Mouse (Mus musculus): Measurements from ENCODE around the gene Tmem45a. TPM values are rescaled to one million over a fixed set of nuclear protein-coding genes. Genes with fewer than 3 reads are reported as not detected.

Tmem45a gene
- polyA plus RNA-seq, 1 experiment from 2014 or later, result 1.6 TPM

DNA sequence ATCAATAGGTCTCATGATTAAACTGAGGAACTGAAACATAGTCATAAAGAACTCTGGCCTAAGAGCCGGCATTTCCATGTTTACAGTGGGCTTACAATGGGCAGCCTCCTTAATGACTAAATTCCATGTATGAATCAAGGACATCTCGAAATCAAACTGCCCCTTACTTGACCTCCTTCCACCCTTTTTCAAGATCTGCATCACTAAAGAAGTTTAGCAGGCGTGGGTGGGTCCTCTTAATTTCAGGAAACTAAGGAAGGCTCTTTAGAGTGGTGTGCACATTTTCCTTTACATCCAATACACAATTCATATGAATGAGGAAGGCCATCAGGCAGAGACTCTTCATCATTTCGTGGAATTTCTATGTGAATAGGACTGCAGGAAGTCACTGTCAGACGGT lies 17.6 kb downstream of the Tmem45a start:
- Histone ChIP-seq H3K27me3 (no peaks in the 10 kb centered on the region), H3K4me3 (replicated peaks) (no peak overlapping the region), H3K4me1 (replicated peaks) (no peaks in the 10 kb centered on the region), H3K9me3 (replicated peaks) (no peaks in the 10 kb centered on the region), H3K4me2 (no peak overlapping the region), H3K9ac (no peak overlapping the region), H3K27ac (replicated peaks) (no peak overlapping the region), H3K36me3 (replicated peaks) (no peaks in the 10 kb centered on the region)
- ATAC-seq (ENCODE audit: insufficient read depth), result no peak
- WGBS (ENCODE audit: insufficient replicate concordance), result 55% methylated on average over 5 of the region's 5 CpGs

DNA sequence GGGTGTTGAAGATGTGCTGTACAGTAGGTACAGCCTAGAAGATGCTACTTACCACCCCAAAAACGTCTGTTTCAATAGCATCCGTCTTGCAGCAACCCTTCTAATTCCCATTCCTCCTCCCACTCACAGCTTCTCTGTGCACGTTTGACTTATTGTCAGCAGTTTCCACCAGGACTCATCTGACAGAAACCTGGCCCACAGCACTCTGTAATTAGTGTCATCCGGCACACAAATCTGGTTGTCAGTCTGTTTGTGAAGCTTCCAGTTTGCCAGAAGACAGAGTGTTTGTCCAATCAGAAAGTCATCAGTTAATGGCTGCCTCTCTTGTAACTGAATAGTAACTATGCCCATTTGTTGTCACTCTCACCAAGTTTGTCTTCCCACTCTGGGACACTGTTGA lies 18.4 kb downstream of the Tmem45a start:
- no peak overlapping the region for H3K4me3 ChIP-seq (replicated peaks)
- H3K4me1 ChIP-seq (replicated peaks), result no peaks in the 10 kb centered on the region
- no peak for ATAC-seq (ENCODE audit: insufficient read depth)
- no peak overlapping the region for H3K4me2 ChIP-seq
- H3K9me3 ChIP-seq (replicated peaks), result no peaks in the 10 kb centered on the region
- 54% methylated on average over 4 of the region's 4 CpGs for WGBS (ENCODE audit: insufficient replicate concordance)
- no peak overlapping the region for H3K9ac ChIP-seq
- H3K36me3 ChIP-seq (replicated peaks), result no peaks in the 10 kb centered on the region
- H3K27ac ChIP-seq (replicated peaks), result no peak overlapping the region
- no peaks in the 10 kb centered on the region for H3K27me3 ChIP-seq

DNA sequence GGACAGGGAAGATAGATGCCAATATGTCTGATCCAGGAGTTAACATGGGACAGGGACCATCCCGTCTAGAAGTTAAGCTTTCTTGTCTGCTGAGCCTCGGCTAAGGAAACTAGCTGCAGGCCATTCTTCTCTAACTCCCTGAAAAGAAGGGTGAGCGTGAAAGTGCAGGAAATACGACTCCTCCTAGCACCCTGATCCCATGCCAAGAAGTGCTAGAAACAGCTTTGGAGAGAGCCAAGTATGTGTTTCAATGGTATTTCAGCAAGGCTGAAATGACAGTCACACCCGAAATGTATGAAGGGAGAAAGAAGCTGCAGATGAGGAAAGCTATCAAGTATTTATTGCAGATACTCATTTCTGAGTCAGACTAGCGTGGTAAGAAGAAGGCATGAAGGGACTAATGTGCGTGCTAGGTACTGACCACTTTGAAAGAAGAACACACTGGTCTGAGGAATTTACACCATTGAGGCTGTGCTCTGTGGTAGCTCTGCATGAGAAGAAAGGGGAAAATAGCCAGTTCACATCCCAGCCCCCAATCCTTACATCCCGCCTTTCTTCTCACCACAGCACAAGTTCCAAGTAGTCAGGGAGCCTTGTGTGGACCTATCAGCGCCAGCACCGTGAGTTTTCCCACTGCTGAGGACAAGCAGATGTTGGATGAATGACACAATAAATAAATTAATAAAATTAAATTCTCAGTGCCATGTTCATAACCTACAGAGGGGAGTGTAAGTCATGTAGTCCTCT lies 33.0 kb downstream of the Tmem45a start:
- ATAC-seq (ENCODE audit: insufficient read depth), result no peak
- H3K27ac ChIP-seq (replicated peaks), result no peak overlapping the region
- no peaks in the 10 kb centered on the region for H3K27me3 ChIP-seq
- H3K4me2 ChIP-seq, result no peak overlapping the region
- H3K9ac ChIP-seq, result no peak overlapping the region
- no peaks in the 10 kb centered on the region for H3K36me3 ChIP-seq (replicated peaks)
- H3K4me3 ChIP-seq (replicated peaks), result no peak overlapping the region
- no peaks in the 10 kb centered on the region for H3K4me1 ChIP-seq (replicated peaks)
- H3K9me3 ChIP-seq (replicated peaks), result no peaks in the 10 kb centered on the region
- 57% methylated on average over 10 of the region's 10 CpGs for WGBS (ENCODE audit: insufficient replicate concordance)

DNA sequence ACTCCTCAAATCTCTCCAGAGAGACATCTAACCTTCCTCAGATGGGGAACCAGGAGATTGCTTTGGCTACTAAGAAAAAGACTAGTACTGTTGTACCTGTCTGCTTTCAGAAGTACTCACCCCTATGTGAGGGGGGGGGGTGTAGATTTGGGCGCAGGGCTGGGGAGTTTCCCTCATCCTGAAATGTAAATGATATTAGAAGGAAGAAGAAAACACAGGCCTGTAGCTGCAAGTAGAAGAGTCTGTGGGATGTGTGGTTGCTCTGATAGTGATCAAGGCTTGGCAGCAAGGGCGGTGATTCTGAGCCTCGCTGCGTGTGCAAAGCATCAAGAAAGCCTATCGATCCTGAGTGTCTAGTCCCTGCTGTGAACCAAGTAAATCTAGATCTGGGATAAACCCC lies 43.0 kb downstream of the Tmem45a start:
- Histone ChIP-seq H3K27me3 (no peaks in the 10 kb centered on the region), H3K27ac (replicated peaks) (no peak overlapping the region), H3K4me1 (replicated peaks) (no peaks in the 10 kb centered on the region), H3K36me3 (replicated peaks) (no peaks in the 10 kb centered on the region), H3K4me2 (no peak overlapping the region), H3K4me3 (replicated peaks) (no peak overlapping the region), H3K9me3 (replicated peaks) (no peaks in the 10 kb centered on the region), H3K9ac (no peak overlapping the region)
- 45% methylated on average over 5 of the region's 5 CpGs for WGBS (ENCODE audit: insufficient replicate concordance)
- no peak for ATAC-seq (ENCODE audit: insufficient read depth)

DNA sequence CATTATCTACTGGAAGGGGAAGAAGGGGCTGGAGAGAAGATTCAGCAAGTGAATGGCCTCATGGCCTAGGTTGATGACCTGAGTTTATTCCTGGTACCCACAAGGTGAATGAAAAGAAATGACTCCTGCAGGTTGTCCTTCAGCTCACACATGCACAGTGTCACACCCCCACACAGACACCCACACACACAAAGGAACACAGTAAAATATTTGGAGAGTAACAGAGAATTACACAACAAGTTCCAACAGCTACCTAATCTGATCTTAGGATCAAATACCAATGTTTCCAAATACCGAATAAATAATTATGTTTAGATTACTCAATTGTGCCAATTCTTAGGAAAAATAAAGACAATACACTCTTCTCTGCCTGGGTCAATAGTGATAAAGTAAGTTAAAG lies 52.7 kb downstream of the Tmem45a start:
- 66% methylated on average over 1 of the region's 1 CpGs for WGBS (ENCODE audit: insufficient replicate concordance)

DNA sequence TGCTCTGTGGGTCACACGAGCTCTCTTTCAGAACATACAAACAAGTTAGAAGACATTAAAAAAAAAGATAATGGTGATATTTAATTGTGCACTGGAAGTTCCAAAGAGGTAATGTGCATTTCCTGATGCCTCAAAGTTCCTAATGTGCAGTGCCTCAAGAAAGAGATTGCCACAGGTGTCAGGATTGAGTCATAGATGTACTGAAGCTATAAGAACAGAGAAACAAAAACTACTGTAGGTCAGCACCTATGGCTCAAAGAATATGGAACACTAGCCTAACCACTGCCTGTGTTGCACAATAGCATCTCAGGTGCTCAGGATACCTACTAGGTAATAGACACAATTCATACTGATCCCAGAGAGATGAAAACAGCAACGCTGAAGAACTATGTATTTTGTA lies 54.0 kb downstream of the Tmem45a start:
- no peaks in the 10 kb centered on the region for H3K4me1 ChIP-seq (replicated peaks)
- H3K4me3 ChIP-seq (replicated peaks), result no peak overlapping the region
- no peaks in the 10 kb centered on the region for H3K36me3 ChIP-seq (replicated peaks)
- no peak overlapping the region for H3K4me2 ChIP-seq
- 71% methylated on average over 2 of the region's 2 CpGs for WGBS (ENCODE audit: insufficient replicate concordance)
- no peaks in the 10 kb centered on the region for H3K27me3 ChIP-seq
- H3K9ac ChIP-seq, result no peak overlapping the region
- ATAC-seq (ENCODE audit: insufficient read depth), result no peak
- no peak overlapping the region for H3K27ac ChIP-seq (replicated peaks)
- no peaks in the 10 kb centered on the region for H3K9me3 ChIP-seq (replicated peaks)

More for the DNA sequence above, 52.7 kb downstream of the Tmem45a start:
- Histone ChIP-seq H3K4me2 (no peak overlapping the region), H3K36me3 (replicated peaks) (no peaks in the 10 kb centered on the region), H3K27ac (replicated peaks) (no peak overlapping the region), H3K9me3 (replicated peaks) (no peaks in the 10 kb centered on the region), H3K4me1 (replicated peaks) (no peaks in the 10 kb centered on the region), H3K4me3 (replicated peaks) (no peak overlapping the region), H3K27me3 (no peaks in the 10 kb centered on the region), H3K9ac (no peak overlapping the region)
- no peak for ATAC-seq (ENCODE audit: insufficient read depth)

DNA sequence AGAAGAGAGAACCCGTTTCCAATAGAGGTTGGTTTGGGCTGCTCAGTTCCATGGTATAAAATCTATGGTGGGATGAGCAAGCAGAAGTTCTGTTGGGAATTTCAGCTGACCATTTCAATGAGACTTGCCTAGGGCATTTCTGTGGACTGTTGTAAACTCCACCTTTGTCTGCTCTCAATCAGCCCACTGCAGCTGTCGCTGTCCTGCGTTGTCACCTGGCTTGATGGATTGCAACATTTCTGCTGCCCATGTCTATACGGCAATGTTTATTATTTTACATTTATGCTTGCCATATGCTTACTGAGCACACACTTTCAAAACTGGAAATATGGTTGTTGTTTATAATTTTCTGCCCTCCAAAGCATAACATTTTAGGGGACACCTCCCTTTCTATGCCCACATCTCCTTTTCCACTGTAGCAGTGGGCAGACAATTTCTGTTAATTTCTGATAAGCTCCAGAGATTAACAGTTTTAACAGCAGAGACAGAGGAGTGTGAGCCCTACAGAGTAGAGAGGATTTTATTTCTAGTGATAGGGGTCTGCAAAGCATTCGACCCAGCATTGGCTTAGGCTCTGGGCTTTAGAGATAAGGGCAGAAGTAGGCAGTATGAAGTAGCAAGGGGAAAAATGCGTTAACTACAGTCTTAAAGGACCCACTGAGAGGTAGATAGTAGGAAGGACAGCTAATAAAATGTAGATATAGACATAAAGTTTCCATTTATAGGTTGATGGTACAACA lies 84.4 kb downstream of the Tmem45a start:
- ATAC-seq (ENCODE audit: insufficient read depth), result peak; percentile 96
- H3K27ac ChIP-seq (replicated peaks), result peak overlapping the region; percentile 58
- H3K4me2 ChIP-seq, result peak overlapping the region; percentile 19
- no peak overlapping the region for H3K4me3 ChIP-seq (replicated peaks)
- H3K9ac ChIP-seq, result no peak overlapping the region
- H3K9me3 ChIP-seq (replicated peaks), result no peaks in the 10 kb centered on the region
- H3K36me3 ChIP-seq (replicated peaks), result no peaks in the 10 kb centered on the region
- 23% methylated on average over 6 of the region's 6 CpGs for WGBS (ENCODE audit: insufficient replicate concordance)
- peaks cover 35% of the 10 kb centered on the region for H3K4me1 ChIP-seq (replicated peaks)
- no peaks in the 10 kb centered on the region for H3K27me3 ChIP-seq

DNA sequence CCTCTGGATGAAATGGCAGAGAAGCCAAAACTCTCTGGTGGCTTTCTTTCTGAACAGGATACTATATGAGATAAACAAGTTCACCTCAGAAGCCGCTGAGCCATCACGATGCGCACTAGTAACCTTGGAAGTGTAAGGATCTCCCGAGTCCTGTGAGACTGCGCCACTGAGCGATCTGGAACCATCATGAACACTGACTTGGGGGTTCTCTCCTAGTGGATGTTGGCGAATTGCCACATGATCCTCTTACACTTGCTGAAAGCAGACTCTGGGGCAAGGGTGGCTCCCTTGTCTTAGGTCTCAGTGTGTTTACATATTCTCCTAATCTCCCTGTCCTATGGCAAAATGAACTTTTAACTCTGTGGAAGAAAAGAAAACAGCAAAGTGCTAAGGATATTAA lies 85.0 kb downstream of the Tmem45a start:
- 65% methylated on average over 7 of the region's 7 CpGs for WGBS (ENCODE audit: insufficient replicate concordance)
- H3K27me3 ChIP-seq, result no peaks in the 10 kb centered on the region
- H3K27ac ChIP-seq (replicated peaks), result peak overlapping the region; percentile 58
- peak overlapping the region; percentile 19 for H3K4me2 ChIP-seq
- peaks cover 35% of the 10 kb centered on the region for H3K4me1 ChIP-seq (replicated peaks)
- H3K36me3 ChIP-seq (replicated peaks), result no peaks in the 10 kb centered on the region
- ATAC-seq (ENCODE audit: insufficient read depth), result no peak
- no peak overlapping the region for H3K9ac ChIP-seq
- no peak overlapping the region for H3K4me3 ChIP-seq (replicated peaks)
- H3K9me3 ChIP-seq (replicated peaks), result no peaks in the 10 kb centered on the region

DNA sequence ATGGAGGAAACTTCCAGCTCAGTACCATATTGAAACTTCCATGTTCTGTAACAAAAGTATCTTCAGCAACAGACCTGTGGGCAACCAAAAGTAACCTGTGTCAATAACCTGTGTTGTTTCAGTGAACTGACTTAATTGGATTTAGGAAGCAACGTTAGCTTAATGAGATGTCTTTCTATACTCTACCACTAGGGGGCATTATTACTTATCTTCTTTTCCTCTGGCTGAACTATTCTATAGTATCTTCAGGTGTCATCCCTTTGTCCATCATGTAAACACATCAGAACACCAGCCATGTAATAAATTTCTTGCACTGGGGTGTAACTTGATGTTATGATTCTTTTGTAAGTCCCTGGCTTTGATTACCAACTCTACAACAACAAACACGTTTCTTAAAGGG lies 85.5 kb downstream of the Tmem45a start:
- peak overlapping the region; percentile 58; the same call in 1 of the 2 replicates for H3K27ac ChIP-seq (replicated peaks)
- 38% methylated on average over 2 of the region's 2 CpGs for WGBS (ENCODE audit: insufficient replicate concordance)

DNA sequence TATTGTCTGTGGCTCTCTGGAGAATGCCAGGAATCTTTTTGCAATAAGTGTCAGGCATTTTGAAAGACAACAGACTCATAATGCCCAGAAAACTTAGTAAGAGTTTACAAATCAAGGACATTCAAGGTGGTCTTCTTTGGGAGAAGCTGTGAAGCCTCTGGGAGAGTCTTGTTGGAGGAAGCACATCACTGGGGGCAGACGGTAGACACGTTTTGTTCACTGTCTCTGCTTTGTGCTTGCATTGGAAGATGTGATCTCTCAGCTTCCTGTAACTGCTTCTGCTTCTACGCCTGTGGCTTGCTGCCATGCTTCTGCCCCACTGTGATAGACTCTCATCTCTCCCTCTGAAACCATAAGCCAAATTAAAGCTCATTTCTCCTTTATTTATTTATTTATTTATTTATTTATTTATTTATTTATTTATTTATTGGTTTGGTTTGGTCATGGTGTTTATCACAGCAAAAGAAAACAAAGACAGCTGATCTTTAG lies 86.4 kb downstream of the Tmem45a start:
- ATAC-seq (ENCODE audit: insufficient read depth), result no peak
- H3K9me3 ChIP-seq (replicated peaks), result no peaks in the 10 kb centered on the region
- WGBS (ENCODE audit: insufficient replicate concordance), result 38% methylated on average over 3 of the region's 3 CpGs
- no peaks in the 10 kb centered on the region for H3K36me3 ChIP-seq (replicated peaks)
- H3K4me1 ChIP-seq (replicated peaks), result peaks cover 35% of the 10 kb centered on the region
- no peaks in the 10 kb centered on the region for H3K27me3 ChIP-seq
- no peak overlapping the region for H3K27ac ChIP-seq (replicated peaks)
- H3K4me2 ChIP-seq, result no peak overlapping the region
- no peak overlapping the region for H3K4me3 ChIP-seq (replicated peaks)
- H3K9ac ChIP-seq, result no peak overlapping the region

More for the DNA sequence above, 85.5 kb downstream of the Tmem45a start:
- Histone ChIP-seq H3K9ac (no peak overlapping the region), H3K4me3 (replicated peaks) (no peak overlapping the region), H3K9me3 (replicated peaks) (no peaks in the 10 kb centered on the region), H3K4me2 (peak overlapping the region; percentile 19), H3K27me3 (no peaks in the 10 kb centered on the region), H3K36me3 (replicated peaks) (no peaks in the 10 kb centered on the region), H3K4me1 (replicated peaks) (peaks cover 35% of the 10 kb centered on the region)
- no peak for ATAC-seq (ENCODE audit: insufficient read depth)

DNA sequence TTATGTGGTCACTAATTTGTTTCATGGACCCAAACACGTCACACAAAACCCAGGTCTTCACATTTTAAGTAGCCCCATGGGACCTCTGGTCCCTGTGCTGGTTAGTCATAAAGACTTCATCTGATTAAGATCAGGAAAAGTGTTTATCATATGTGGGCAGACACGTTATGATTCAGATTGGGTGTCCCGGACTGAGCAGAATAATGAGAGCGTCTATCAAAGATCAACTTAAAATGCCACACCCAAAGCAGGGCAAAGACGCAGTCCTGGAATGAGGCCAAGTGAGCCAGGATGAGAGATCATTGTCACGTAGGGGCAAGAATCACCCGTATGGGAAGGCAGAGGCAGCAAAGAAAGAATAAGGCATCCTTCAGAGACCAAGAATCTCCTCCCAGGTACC lies 87.1 kb downstream of the Tmem45a start:
- H3K9ac ChIP-seq, result no peak overlapping the region

More for the DNA sequence above, 87.1 kb downstream of the Tmem45a start:
- Histone ChIP-seq H3K4me2 (no peak overlapping the region), H3K36me3 (replicated peaks) (no peaks in the 10 kb centered on the region), H3K9me3 (replicated peaks) (no peaks in the 10 kb centered on the region), H3K4me3 (replicated peaks) (no peak overlapping the region), H3K27ac (replicated peaks) (no peak overlapping the region), H3K27me3 (no peaks in the 10 kb centered on the region), H3K4me1 (replicated peaks) (peaks cover 35% of the 10 kb centered on the region)
- 19% methylated on average over 7 of the region's 7 CpGs for WGBS (ENCODE audit: insufficient replicate concordance)
- no peak for ATAC-seq (ENCODE audit: insufficient read depth)
